Mouse (Mus musculus): ENCODE results near the gene Tas2r143. TPM values are rescaled to one million over a fixed set of nuclear protein-coding genes. Genes with fewer than 3 reads are reported as not detected.

The Tas2r143 gene
- polyA plus RNA-seq, 1 experiment from 2014 or later = not detected

- TF ChIP-seq CTCF (IDR thresholded peaks at IDR 0.05; ENCODE audit: low read depth) = no peak
- TF ChIP-seq EP300 (optimal IDR thresholded peaks at IDR 0.05) = no peak
These were observed 25.3 kb upstream of the Tas2r143 start for GRCm38 (mm10) chr6:42374701-42375100.

DNA sequence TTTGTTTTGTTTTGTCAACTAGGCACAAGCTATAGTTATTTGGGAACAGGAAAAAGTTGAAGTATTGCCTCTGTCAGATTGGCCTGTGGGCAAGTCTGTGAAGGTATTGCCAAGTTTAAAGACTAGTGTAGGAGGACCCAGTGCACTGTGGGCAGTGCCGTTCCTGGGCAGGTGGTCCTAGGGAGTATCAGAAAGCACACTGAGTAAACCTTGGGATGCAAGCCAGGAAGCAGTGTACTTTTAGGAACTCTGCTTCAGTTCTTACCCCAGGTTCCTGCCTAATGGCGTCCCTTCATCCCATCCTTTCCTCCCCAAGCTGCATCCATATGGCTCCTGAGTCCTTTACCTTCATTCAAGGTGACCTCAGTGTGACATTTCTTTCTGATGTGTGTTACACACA lies 24.9 kb upstream of the Tas2r143 start:
- H3K9me3 ChIP-seq (ENCODE audit: control insufficient read depth, low read length) = no peaks in the 10 kb centered on the region
- no peaks in the 10 kb centered on the region for H3K27me3 ChIP-seq (ENCODE audit: control insufficient read depth, insufficient read depth, low read length)
- TF ChIP-seq CTCF (IDR thresholded peaks at IDR 0.05; ENCODE audit: low read depth) = no peak
- TF ChIP-seq EP300 (optimal IDR thresholded peaks at IDR 0.05) = no peak
- peaks cover 10% of the 10 kb centered on the region; the same call in 1 of the 2 replicates for H3K4me1 ChIP-seq (replicated peaks; ENCODE audit: control insufficient read depth, insufficient read depth)
- H3K4me3 ChIP-seq (ENCODE audit: low read depth, low read length) = no peak overlapping the region
- H3K27ac ChIP-seq (replicated peaks) = no peak overlapping the region
- H3K9ac ChIP-seq (ENCODE audit: low read length) = no peak overlapping the region
- ATAC-seq (ENCODE audit: low FRiP score, low TSS enrichment) (no peak), DNase-seq (ENCODE audit: low spot score) (no peak)
- no peaks in the 10 kb centered on the region for H3K36me3 ChIP-seq (ENCODE audit: control insufficient read depth, insufficient read depth, low read length)
- no peak overlapping the region for H3K4me2 ChIP-seq (replicated peaks; ENCODE audit: low read depth)
- WGBS = 86% methylated on average over 2 of the region's 2 CpGs

More at GRCm38 (mm10) chr6:42374701-42375100, 25.3 kb upstream of the Tas2r143 start:
- WGBS = 66% methylated on average over 4 of the region's 4 CpGs
- Histone ChIP-seq H3K4me2 (replicated peaks; ENCODE audit: low read depth) (no peak overlapping the region), H3K4me1 (replicated peaks; ENCODE audit: control insufficient read depth, insufficient read depth) (peaks cover 10% of the 10 kb centered on the region; the same call in 1 of the 2 replicates), H3K27ac (replicated peaks) (no peak overlapping the region), H3K9ac (ENCODE audit: low read length) (no peak overlapping the region), H3K4me3 (ENCODE audit: low read depth, low read length) (no peak overlapping the region), H3K36me3 (ENCODE audit: control insufficient read depth, insufficient read depth, low read length) (no peaks in the 10 kb centered on the region), H3K9me3 (ENCODE audit: control insufficient read depth, low read length) (no peaks in the 10 kb centered on the region), H3K27me3 (ENCODE audit: control insufficient read depth, insufficient read depth, low read length) (no peaks in the 10 kb centered on the region)
- ATAC-seq (ENCODE audit: low FRiP score, low TSS enrichment) = no peak
- no peak for DNase-seq (ENCODE audit: low spot score)

DNA sequence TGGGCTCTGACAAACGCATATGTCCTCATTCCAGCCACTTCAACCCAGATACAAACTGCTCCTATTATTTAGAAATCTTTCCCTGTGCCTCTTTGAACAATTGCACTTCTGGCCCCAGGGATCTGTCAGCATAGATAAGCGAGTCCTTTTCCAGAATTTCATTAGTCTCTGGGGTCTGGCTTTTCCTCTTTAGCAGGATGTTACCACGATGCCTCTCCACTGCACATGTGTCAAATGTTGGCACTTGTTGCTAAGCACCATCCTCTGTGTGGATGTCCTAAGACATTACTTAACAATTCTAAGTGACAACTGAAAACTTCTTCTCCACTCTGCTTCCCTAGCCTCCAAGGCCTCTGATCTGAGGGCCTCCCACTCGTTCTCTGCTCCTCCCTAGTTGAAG lies 24.0 kb upstream of the Tas2r143 start:
- WGBS = 41% methylated on average over 4 of the region's 4 CpGs
- ATAC-seq (ENCODE audit: low FRiP score, low TSS enrichment) = no peak

GRCm38 (mm10) chr6:42376504-42377019 lies 23.5 kb upstream of the Tas2r143 start:
- H3K4me3 ChIP-seq (ENCODE audit: low read depth, low read length) = no peak overlapping the region
- no peak overlapping the region for H3K9ac ChIP-seq (ENCODE audit: low read length)
- no peak overlapping the region for H3K4me2 ChIP-seq (replicated peaks; ENCODE audit: low read depth)
- ATAC-seq (ENCODE audit: low FRiP score, low TSS enrichment) (no peak), DNase-seq (ENCODE audit: low spot score) (no peak)
- peaks cover 8% of the 10 kb centered on the region; the same call in 1 of the 2 replicates for H3K4me1 ChIP-seq (replicated peaks; ENCODE audit: control insufficient read depth, insufficient read depth)
- no peaks in the 10 kb centered on the region for H3K36me3 ChIP-seq (ENCODE audit: control insufficient read depth, insufficient read depth, low read length)
- no peaks in the 10 kb centered on the region for H3K9me3 ChIP-seq (ENCODE audit: control insufficient read depth, low read length)
- no peak overlapping the region for H3K27ac ChIP-seq (replicated peaks)
- TF ChIP-seq CTCF (IDR thresholded peaks at IDR 0.05; ENCODE audit: low read depth) = no peak
- no peak for TF ChIP-seq EP300 (optimal IDR thresholded peaks at IDR 0.05)
- 70% methylated on average over 6 of the region's 6 CpGs for WGBS
- H3K27me3 ChIP-seq (ENCODE audit: control insufficient read depth, insufficient read depth, low read length) = no peaks in the 10 kb centered on the region

More for the DNA sequence above, 24.0 kb upstream of the Tas2r143 start:
- TF ChIP-seq EP300 (optimal IDR thresholded peaks at IDR 0.05) = no peak
- no peak for TF ChIP-seq CTCF (IDR thresholded peaks at IDR 0.05; ENCODE audit: low read depth)
- DNase-seq (ENCODE audit: low spot score) = no peak
- Histone ChIP-seq H3K27me3 (ENCODE audit: control insufficient read depth, insufficient read depth, low read length) (no peaks in the 10 kb centered on the region), H3K4me1 (replicated peaks; ENCODE audit: control insufficient read depth, insufficient read depth) (peaks cover 8% of the 10 kb centered on the region; the same call in 1 of the 2 replicates), H3K9ac (ENCODE audit: low read length) (no peak overlapping the region), H3K4me2 (replicated peaks; ENCODE audit: low read depth) (no peak overlapping the region), H3K4me3 (ENCODE audit: low read depth, low read length) (no peak overlapping the region), H3K9me3 (ENCODE audit: control insufficient read depth, low read length) (no peaks in the 10 kb centered on the region), H3K27ac (replicated peaks) (no peak overlapping the region), H3K36me3 (ENCODE audit: control insufficient read depth, insufficient read depth, low read length) (no peaks in the 10 kb centered on the region)

- ATAC-seq (ENCODE audit: low FRiP score, low TSS enrichment) (no peak), DNase-seq (ENCODE audit: low spot score) (no peak)
- Histone ChIP-seq H3K9ac (ENCODE audit: low read length) (no peak overlapping the region), H3K4me1 (replicated peaks; ENCODE audit: control insufficient read depth, insufficient read depth) (peaks cover 5% of the 10 kb centered on the region; the same call in 1 of the 2 replicates), H3K36me3 (ENCODE audit: control insufficient read depth, insufficient read depth, low read length) (no peaks in the 10 kb centered on the region), H3K4me3 (ENCODE audit: low read depth, low read length) (no peak overlapping the region), H3K27ac (replicated peaks) (no peak overlapping the region), H3K9me3 (ENCODE audit: control insufficient read depth, low read length) (no peaks in the 10 kb centered on the region), H3K27me3 (ENCODE audit: control insufficient read depth, insufficient read depth, low read length) (no peaks in the 10 kb centered on the region), H3K4me2 (replicated peaks; ENCODE audit: low read depth) (no peak overlapping the region)
- TF ChIP-seq CTCF (IDR thresholded peaks at IDR 0.05; ENCODE audit: low read depth) (no peak), EP300 (optimal IDR thresholded peaks at IDR 0.05) (no peak)
- WGBS = 57% methylated on average over 5 of the region's 5 CpGs
These were observed 22.8 kb upstream of the Tas2r143 start for GRCm38 (mm10) chr6:42377280-42377679.

- WGBS = 45% methylated on average over 3 of the region's 3 CpGs
These were observed 20.5 kb upstream of the Tas2r143 start for GRCm38 (mm10) chr6:42379551-42379950.

More at GRCm38 (mm10) chr6:42379551-42379950, 20.5 kb upstream of the Tas2r143 start:
- TF ChIP-seq EP300 (optimal IDR thresholded peaks at IDR 0.05) (no peak), CTCF (IDR thresholded peaks at IDR 0.05; ENCODE audit: low read depth) (no peak)
- no peaks in the 10 kb centered on the region; the same call in 1 of the 2 replicates for H3K4me1 ChIP-seq (replicated peaks; ENCODE audit: control insufficient read depth, insufficient read depth)
- no peaks in the 10 kb centered on the region for H3K36me3 ChIP-seq (ENCODE audit: control insufficient read depth, insufficient read depth, low read length)
- 0 out of 2 replicates have a peak overlapping the region, but pooled peaks have one; percentile 5 for H3K27ac ChIP-seq (replicated peaks)
- no peak overlapping the region for H3K9ac ChIP-seq (ENCODE audit: low read length)
- no peaks in the 10 kb centered on the region for H3K27me3 ChIP-seq (ENCODE audit: control insufficient read depth, insufficient read depth, low read length)
- H3K4me3 ChIP-seq (ENCODE audit: low read depth, low read length) = no peak overlapping the region
- DNase-seq (ENCODE audit: low spot score) (no peak), ATAC-seq (ENCODE audit: low FRiP score, low TSS enrichment) (no peak)
- H3K4me2 ChIP-seq (replicated peaks; ENCODE audit: low read depth) = no peak overlapping the region
- H3K9me3 ChIP-seq (ENCODE audit: control insufficient read depth, low read length) = no peaks in the 10 kb centered on the region
